Mouse (Mus musculus): Measurements from ENCODE around the gene Usp21.

DNA sequence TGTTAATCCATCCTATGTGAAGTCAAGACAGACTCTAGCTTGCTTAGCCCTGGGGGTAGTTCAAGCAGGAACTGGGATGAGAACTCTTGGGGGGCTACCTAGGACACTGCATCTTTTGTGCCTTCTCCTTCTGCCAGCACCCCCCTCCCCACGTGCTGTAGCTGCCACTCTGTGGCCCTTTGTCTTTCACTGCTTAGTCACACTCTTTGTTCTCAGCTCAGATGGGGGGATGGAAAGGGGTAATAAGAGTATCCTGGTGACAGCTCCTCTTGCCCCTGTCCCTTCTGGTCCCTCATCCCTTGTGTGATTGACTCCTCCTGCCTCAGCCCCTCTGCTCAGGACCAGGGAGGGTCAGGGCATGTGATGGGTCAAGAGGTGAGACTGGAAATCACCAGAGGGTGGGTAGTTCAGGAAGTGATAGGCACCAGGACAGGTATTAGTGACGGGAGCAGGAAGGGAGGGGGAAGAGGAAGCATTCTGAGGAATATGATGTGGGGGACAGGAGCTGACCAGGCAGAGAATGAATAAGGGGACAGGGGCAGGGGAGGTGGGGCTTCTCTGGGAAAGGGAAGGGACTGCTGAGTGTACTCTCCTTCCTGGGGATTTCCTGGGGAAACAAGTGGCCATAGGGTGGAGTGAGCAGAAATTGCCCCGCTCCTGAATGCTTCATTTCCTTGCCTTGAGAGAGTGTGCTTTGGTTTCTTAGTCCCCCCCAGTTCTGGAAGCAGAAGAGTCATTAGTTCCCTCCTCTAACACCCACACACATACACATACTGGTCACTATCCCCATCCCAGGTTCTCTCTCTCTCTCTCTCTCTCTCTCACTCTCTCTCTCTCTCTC lies 39.2 kb downstream of the Usp21 start:
- TF ChIP-seq CTCF (IDR thresholded peaks at IDR 0.05; ENCODE audit: low read depth) (no peak), EP300 (IDR thresholded peaks at IDR 0.05; ENCODE audit: low read depth) (no peak)
